Mouse (Mus musculus): ENCODE results near the gene Gm156.
"Not testable (repeated sequence)": the region's sequence is repeated elsewhere in the genome, so short reads cannot be mapped to it uniquely, and the experiment has no call there.

The Gm156 gene

GRCm38 (mm10) chr6:129784170-129784569, at the start of gene Gm156:
Gm156 (minus strand) TSS chr6:129784270.
- H3K27me3 ChIP-seq (ENCODE audit: control insufficient read depth, insufficient read depth, low read length, poor library complexity, severe bottlenecking); H3K36me3 ChIP-seq (ENCODE audit: control insufficient read depth, insufficient read depth, low read length, poor library complexity, severe bottlenecking); DNase-seq (ENCODE audit: low read depth, low spot score): not testable (repeated sequence)

GRCm38 (mm10) chr6:129825559-129825958, 41.5 kb upstream of the Gm156 start:
- DNase-seq (ENCODE audit: low read depth, low spot score), result peak; percentile 23
- no peaks in the 10 kb centered on the region for H3K27me3 ChIP-seq (ENCODE audit: control insufficient read depth, insufficient read depth, low read length, poor library complexity, severe bottlenecking)
- H3K36me3 ChIP-seq (ENCODE audit: control insufficient read depth, insufficient read depth, low read length, poor library complexity, severe bottlenecking), result no peaks in the 10 kb centered on the region

- peak; percentile 9 for DNase-seq (ENCODE audit: low read depth, low spot score)
- no peaks in the 10 kb centered on the region for H3K27me3 ChIP-seq (ENCODE audit: control insufficient read depth, insufficient read depth, low read length, poor library complexity, severe bottlenecking)
- no peaks in the 10 kb centered on the region for H3K36me3 ChIP-seq (ENCODE audit: control insufficient read depth, insufficient read depth, low read length, poor library complexity, severe bottlenecking)
Observed at GRCm38 (mm10) chr6:129824004-129824403, 39.9 kb upstream of the Gm156 start.

- H3K27me3 ChIP-seq (ENCODE audit: control insufficient read depth, insufficient read depth, low read length, poor library complexity, severe bottlenecking), result no peaks in the 10 kb centered on the region
- no peaks in the 10 kb centered on the region for H3K36me3 ChIP-seq (ENCODE audit: control insufficient read depth, insufficient read depth, low read length, poor library complexity, severe bottlenecking)
- DNase-seq (ENCODE audit: low read depth, low spot score), result no peak
Observed at GRCm38 (mm10) chr6:129817731-129818130, 33.7 kb upstream of the Gm156 start.

- peak; percentile 2 for DNase-seq (ENCODE audit: low read depth, low spot score)
- H3K36me3 ChIP-seq (ENCODE audit: control insufficient read depth, insufficient read depth, low read length, poor library complexity, severe bottlenecking), result no peaks in the 10 kb centered on the region
- no peaks in the 10 kb centered on the region for H3K27me3 ChIP-seq (ENCODE audit: control insufficient read depth, insufficient read depth, low read length, poor library complexity, severe bottlenecking)
Observed at GRCm38 (mm10) chr6:129747654-129748032, 36.4 kb downstream of the Gm156 start.

- H3K36me3 ChIP-seq (ENCODE audit: control insufficient read depth, insufficient read depth, low read length, poor library complexity, severe bottlenecking), result no peaks in the 10 kb centered on the region
- peak; percentile 51 for DNase-seq (ENCODE audit: low read depth, low spot score)
- H3K27me3 ChIP-seq (ENCODE audit: control insufficient read depth, insufficient read depth, low read length, poor library complexity, severe bottlenecking), result no peaks in the 10 kb centered on the region
Observed at GRCm38 (mm10) chr6:129747016-129747653, 36.9 kb downstream of the Gm156 start.

GRCm38 (mm10) chr6:129746151-129746550, 37.9 kb downstream of the Gm156 start:
- H3K27me3 ChIP-seq (ENCODE audit: control insufficient read depth, insufficient read depth, low read length, poor library complexity, severe bottlenecking), result no peaks in the 10 kb centered on the region
- H3K36me3 ChIP-seq (ENCODE audit: control insufficient read depth, insufficient read depth, low read length, poor library complexity, severe bottlenecking), result no peaks in the 10 kb centered on the region
- DNase-seq (ENCODE audit: low read depth, low spot score), result no peak

- DNase-seq (ENCODE audit: low read depth, low spot score), result no peak
- Histone ChIP-seq H3K36me3 (ENCODE audit: control insufficient read depth, insufficient read depth, low read length, poor library complexity, severe bottlenecking) (no peaks in the 10 kb centered on the region), H3K27me3 (ENCODE audit: control insufficient read depth, insufficient read depth, low read length, poor library complexity, severe bottlenecking) (no peaks in the 10 kb centered on the region)
Observed at GRCm38 (mm10) chr6:129740069-129740721, 43.9 kb downstream of the Gm156 start, which contains the start of gene Klri2. Klri2 (minus strand) TSS chr6:129740484.

GRCm38 (mm10) chr6:129736414-129736813, 47.7 kb downstream of the Gm156 start:
- no peak for DNase-seq (ENCODE audit: low read depth, low spot score)
- Histone ChIP-seq H3K27me3 (ENCODE audit: control insufficient read depth, insufficient read depth, low read length, poor library complexity, severe bottlenecking) (no peaks in the 10 kb centered on the region), H3K36me3 (ENCODE audit: control insufficient read depth, insufficient read depth, low read length, poor library complexity, severe bottlenecking) (no peaks in the 10 kb centered on the region)

- no peaks in the 10 kb centered on the region for H3K27me3 ChIP-seq (ENCODE audit: control insufficient read depth, insufficient read depth, low read length, poor library complexity, severe bottlenecking)
- no peaks in the 10 kb centered on the region for H3K36me3 ChIP-seq (ENCODE audit: control insufficient read depth, insufficient read depth, low read length, poor library complexity, severe bottlenecking)
- no peak for DNase-seq (ENCODE audit: low read depth, low spot score)
Observed at GRCm38 (mm10) chr6:129727237-129727636, 56.8 kb downstream of the Gm156 start.

- H3K36me3 ChIP-seq (ENCODE audit: control insufficient read depth, insufficient read depth, low read length, poor library complexity, severe bottlenecking), result no peaks in the 10 kb centered on the region
- no peaks in the 10 kb centered on the region for H3K27me3 ChIP-seq (ENCODE audit: control insufficient read depth, insufficient read depth, low read length, poor library complexity, severe bottlenecking)
- DNase-seq (ENCODE audit: low read depth, low spot score), result no peak
Observed at GRCm38 (mm10) chr6:129721390-129721789, 62.7 kb downstream of the Gm156 start.

GRCm38 (mm10) chr6:129720487-129720886, 63.6 kb downstream of the Gm156 start:
- H3K36me3 ChIP-seq (ENCODE audit: control insufficient read depth, insufficient read depth, low read length, poor library complexity, severe bottlenecking), result no peaks in the 10 kb centered on the region
- H3K27me3 ChIP-seq (ENCODE audit: control insufficient read depth, insufficient read depth, low read length, poor library complexity, severe bottlenecking), result no peaks in the 10 kb centered on the region
- DNase-seq (ENCODE audit: low read depth, low spot score), result no peak

- no peaks in the 10 kb centered on the region for H3K36me3 ChIP-seq (ENCODE audit: control insufficient read depth, insufficient read depth, low read length, poor library complexity, severe bottlenecking)
- DNase-seq (ENCODE audit: low read depth, low spot score), result no peak
- no peaks in the 10 kb centered on the region for H3K27me3 ChIP-seq (ENCODE audit: control insufficient read depth, insufficient read depth, low read length, poor library complexity, severe bottlenecking)
Observed at GRCm38 (mm10) chr6:129717032-129717431, 67.0 kb downstream of the Gm156 start, which contains the start of gene Klri1. Klri1 (minus strand) TSS chr6:129717132.

Measured in splenic B cell, adult 2 months (primary cell).